Mouse (Mus musculus) layer of hippocampus, adult 8-10 months (tissue): ENCODE data around the gene Aars2. TPM values are rescaled to one million over a fixed set of nuclear protein-coding genes. Genes with fewer than 3 reads are reported as not detected.

Experiments used
- DNase-seq, 2 experiments: peaks; one replicate each; pipeline ENCODE4 v3.0.0; 2022; ENCODE audit warnings: low spot score in 2 of 2
- total RNA-seq, 4 experiments: library from RNA; stranded (reverse); gene quantifications; 2 replicates each; pipeline ENCODE4 v1.2.4; 2022

Gene Aars2
- 10 to 100 TPM; 21.8 to 30.6 (median 24.3) TPM for total RNA-seq

- peak; percentile 85 to 92 for DNase-seq
Observed at GRCm38 (mm10) chr17:45506700-45507189, at the start of gene Aars2. TSS of gene Aars2 (plus strand) at chr17:45506841.

GRCm38 (mm10) chr17:45457487-45457886 lies 49.2 kb upstream of the Aars2 start:
- DNase-seq, result no peak

DNA sequence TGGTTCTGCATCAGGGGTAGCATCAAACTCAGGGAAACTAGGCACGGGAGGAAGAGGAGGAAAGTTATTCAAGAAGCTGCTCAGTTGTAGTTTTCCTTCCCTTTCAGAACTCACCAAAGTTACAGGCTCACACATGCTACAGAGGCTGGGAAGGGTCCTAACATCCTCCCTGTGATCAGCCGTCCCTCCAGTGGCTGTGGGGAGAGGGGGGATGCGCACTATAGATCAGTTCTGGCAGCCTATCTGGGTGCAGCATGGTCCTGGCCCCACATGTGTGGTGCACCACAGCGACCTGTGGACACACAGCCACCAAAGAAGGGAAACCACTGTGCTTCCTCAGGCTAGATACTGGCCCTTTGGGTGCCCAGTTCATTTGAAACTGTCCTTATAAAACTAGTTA lies 48.1 kb upstream of the Aars2 start:
- no peak for DNase-seq

GRCm38 (mm10) chr17:45459062-45459461 lies 47.6 kb upstream of the Aars2 start:
- DNase-seq, result no peak

- no peak for DNase-seq
Observed at GRCm38 (mm10) chr17:45462506-45462905, 44.1 kb upstream of the Aars2 start.

DNA sequence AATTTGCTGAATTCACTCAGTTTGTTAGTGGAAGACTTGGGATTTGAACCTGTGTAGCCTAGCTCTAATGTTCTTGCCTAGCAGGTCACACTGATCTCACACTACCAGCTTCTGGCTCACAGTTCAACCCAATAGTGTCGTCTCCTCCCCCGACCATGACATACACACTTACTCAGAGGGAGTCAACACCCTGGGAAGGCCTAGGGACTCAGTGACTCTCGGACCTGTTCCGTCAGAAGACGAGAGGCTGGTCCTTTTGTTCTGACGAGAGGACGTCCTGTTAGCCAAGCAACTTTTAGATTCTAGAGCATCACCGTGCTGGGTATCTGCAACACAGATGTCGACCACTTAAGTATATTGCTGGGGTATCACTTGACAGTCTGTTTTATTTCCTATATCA lies 42.4 kb upstream of the Aars2 start:
- DNase-seq, result no peak

DNA sequence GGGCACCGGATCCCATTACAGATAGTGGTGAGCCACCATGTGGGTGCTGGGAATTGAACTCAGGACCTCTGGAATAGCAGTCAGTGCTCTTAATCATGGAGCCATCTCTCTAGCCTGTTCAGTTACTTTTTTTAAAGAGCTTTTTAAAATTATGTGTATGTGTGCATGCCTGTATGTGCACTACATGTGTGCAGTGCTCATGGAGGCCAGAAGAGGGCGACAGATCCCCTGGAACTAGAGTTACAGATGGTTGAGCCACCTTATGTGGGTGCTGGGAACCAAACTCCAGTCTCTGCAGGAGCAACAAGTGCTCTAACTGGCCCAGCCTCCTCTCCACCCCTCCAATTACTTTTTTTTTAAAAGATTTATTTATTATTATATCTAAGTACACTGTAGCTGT lies 39.9 kb upstream of the Aars2 start:
- no peak for DNase-seq

- no peak for DNase-seq
Observed at GRCm38 (mm10) chr17:45468302-45468701, 38.3 kb upstream of the Aars2 start.

DNA sequence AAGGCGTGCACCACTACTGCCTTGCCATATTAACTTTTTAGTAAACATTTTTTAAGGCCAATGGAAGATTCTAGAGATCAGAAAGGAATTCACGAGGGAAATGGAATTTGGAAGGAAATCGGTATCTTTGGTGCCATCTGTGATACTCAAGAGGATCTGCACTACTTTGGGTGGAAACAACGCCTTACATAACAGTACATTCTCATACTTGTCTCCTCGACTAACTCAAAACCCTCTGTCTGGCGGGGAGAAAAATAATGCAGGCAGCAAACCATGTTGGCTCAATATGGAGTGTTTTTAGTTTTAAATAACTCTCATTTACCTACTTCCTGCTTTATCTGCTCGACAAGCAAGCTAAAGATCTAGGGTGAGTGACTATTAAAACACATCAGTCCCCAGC lies 35.9 kb upstream of the Aars2 start:
- DNase-seq, result no peak

- no peak for DNase-seq
Observed at GRCm38 (mm10) chr17:45473667-45474066, 33.0 kb upstream of the Aars2 start.

GRCm38 (mm10) chr17:45474146-45474545 lies 32.5 kb upstream of the Aars2 start:
- DNase-seq, result no peak

- peak; percentile 90 for DNase-seq
Observed at GRCm38 (mm10) chr17:45474669-45475465, 31.8 kb upstream of the Aars2 start, which contains the start of gene Spats1. TSS of gene Spats1 (minus strand) at chr17:45475415.

GRCm38 (mm10) chr17:45478234-45478825 lies 28.3 kb upstream of the Aars2 start:
- DNase-seq, result peak; percentile 64 to 87

DNA sequence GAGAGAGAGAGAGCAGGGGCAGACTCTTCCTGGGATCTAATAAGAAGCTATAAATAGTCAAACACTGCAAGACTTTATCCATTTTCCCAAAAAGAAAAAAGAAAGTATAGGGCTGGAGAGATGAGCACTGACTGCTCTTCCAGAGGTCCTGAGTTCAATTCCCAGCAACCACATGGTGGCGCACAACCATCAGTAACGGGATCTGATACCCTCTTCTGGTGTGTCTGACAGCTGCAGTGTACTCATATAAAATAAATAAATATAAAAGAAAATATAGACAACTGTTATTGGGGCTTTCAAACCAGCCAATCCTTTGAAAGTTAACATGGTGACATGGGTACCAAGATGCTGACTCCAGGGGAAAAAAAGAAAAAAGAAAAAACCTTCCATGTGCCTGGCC lies 26.2 kb upstream of the Aars2 start:
- DNase-seq, result no peak

- peak; percentile 37 to 54 for DNase-seq
Observed at GRCm38 (mm10) chr17:45485581-45485980, 21.1 kb upstream of the Aars2 start.

DNA sequence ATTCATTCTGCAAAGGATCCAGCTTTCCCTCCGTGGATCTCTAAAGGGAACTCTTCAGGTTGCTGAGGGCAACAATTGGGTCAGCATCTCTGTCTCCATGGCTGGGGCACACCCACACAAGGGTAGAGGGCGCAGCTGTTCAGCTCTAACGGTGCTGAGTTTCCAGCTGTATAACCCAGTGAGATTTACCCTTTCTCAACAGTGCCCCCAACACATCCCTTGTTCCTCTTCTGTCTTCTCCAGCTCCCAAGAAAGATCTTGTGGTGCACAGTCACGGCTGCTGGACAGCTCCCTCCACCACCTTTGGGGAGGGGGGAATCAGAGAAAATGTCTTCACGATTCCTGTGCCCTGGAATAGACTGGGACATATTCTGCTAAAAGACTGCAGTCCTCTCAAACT lies 19.4 kb upstream of the Aars2 start:
- DNase-seq, result no peak

- no peak for DNase-seq
Observed at GRCm38 (mm10) chr17:45488321-45489254, 18.1 kb upstream of the Aars2 start.

GRCm38 (mm10) chr17:45489736-45490135 lies 16.9 kb upstream of the Aars2 start:
- no peak for DNase-seq

DNA sequence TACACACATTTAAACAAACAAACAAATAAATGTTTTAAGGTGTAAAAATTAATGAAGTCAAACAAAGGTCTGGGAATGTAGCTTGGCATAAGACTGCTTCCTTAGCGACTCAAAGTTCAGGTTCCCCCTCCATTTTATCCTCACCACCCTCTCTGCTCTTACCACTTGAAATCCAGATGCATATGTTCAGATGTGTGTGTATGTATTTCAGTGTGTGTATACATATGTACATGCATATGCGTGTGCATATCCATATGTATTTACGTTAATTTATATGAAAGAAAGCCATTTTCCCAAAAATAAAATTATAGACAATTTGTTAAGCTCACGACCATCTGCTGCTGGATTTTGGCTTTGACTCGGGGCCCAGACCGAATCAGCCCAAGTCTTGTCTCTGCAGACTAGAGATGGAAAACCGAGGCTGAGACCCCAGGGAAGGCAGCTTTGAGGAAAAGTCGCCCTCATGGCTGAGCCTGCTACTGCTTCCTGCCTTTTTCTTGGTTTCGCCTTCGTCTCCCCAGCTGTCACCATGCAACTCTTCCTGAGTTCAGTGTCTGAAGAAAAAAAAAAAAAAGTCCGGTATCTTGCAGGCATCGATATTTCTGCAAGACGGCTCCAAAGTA lies 16.0 kb upstream of the Aars2 start:
- DNase-seq, result no peak

- DNase-seq, result no peak
Observed at GRCm38 (mm10) chr17:45495398-45495797, 11.2 kb upstream of the Aars2 start.

DNA sequence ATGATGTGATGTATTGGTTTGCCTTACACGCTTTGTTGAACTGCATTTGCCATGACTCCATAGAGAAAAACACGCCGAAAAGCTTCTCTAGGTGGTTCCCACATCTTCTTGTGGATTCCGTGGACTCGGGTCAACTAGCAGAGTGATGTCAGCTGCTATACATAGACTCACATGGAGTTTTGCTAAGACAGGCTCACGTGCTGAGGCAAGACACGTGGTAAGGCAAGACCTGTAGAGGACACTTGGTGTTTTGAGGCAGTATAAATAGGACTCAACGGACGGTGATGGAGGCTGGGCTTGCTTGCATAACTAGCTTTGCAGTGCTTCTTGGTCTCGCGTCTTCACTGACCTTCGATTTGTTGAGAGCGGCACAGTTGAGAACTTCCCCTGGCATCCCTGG lies 8.2 kb upstream of the Aars2 start:
- DNase-seq, result no peak
